Mouse (Mus musculus) left cerebral cortex, adult 8-10 months (tissue): ENCODE results near the gene Lrrc4. TPM values are rescaled to one million over a fixed set of nuclear protein-coding genes. Genes with fewer than 3 reads are reported as not detected.

ENCODE experiments used
- DNase-seq, 2 experiments: peaks; one replicate each; pipeline ENCODE4 v3.0.0; 2022; ENCODE audit warnings: low spot score in 2 of 2
- total RNA-seq, 4 experiments: library from RNA; stranded (reverse); gene quantifications; 2 replicates each; pipeline ENCODE4 v1.2.4; 2022

The Lrrc4 gene
- total RNA-seq, 4 experiments from 2014 or later, result 83.9 to 94.8 (median 90.8) TPM

GRCm38 (mm10) chr6:28621961-28622360, 209.6 kb downstream of the Lrrc4 start:
- DNase-seq, result no peak

- no peak for DNase-seq
Observed at GRCm38 (mm10) chr6:28621431-28621830, 210.1 kb downstream of the Lrrc4 start.

- DNase-seq, result peak; percentile 40 to 53
Observed at GRCm38 (mm10) chr6:28618751-28619153, 212.8 kb downstream of the Lrrc4 start.

GRCm38 (mm10) chr6:28618299-28618698, 213.2 kb downstream of the Lrrc4 start:
- DNase-seq, result no peak

GRCm38 (mm10) chr6:28615966-28616365, 215.6 kb downstream of the Lrrc4 start:
- no peak for DNase-seq

- DNase-seq, result no peak
Observed at GRCm38 (mm10) chr6:28615408-28615807, 216.1 kb downstream of the Lrrc4 start.

- no peak for DNase-seq
Observed at GRCm38 (mm10) chr6:28614856-28615255, 216.7 kb downstream of the Lrrc4 start.

GRCm38 (mm10) chr6:28613441-28613840, 218.1 kb downstream of the Lrrc4 start:
- DNase-seq, result no peak

Other genes starting within 250 kb of the Lrrc4 start
- gene Lep, start 228.5 kb upstream of the Lrrc4 start, total RNA-seq, result not detected